Mouse (Mus musculus) brain, embryonic 14.5 days (tissue): Measurements from ENCODE around the gene Erc2.

Experiments used
- CTCF ChIP-seq: fragments of 200-500 bp; IDR thresholded peaks from 2 replicates; pipeline ENCODE4 v1.5.1; 2012; ENCODE audit warnings: inconsistent platforms, mild to moderate bottlenecking, moderate library complexity, borderline replicate concordance; ENCODE audit not compliant: insufficient read depth, insufficient read length; ENCODE audit errors: extremely low read depth
- POLR2A ChIP-seq: fragments of 200-500 bp; IDR thresholded peaks from 2 replicates; pipeline ENCODE4 v1.6.1; 2012; ENCODE audit warnings: mild to moderate bottlenecking, inconsistent platforms, borderline replicate concordance; ENCODE audit not compliant: poor library complexity, insufficient read depth, insufficient read length, severe bottlenecking; ENCODE audit errors: extremely low read depth

- no peak for TF ChIP-seq CTCF
- no peak for TF ChIP-seq POLR2A
Observed at GRCm38 (mm10) chr14:28515331-28515730, 893.1 kb downstream of the Erc2 start.
